Mouse (Mus musculus) regulatory T cell (primary cell): Measurements from ENCODE around the gene Tex26.

Source experiments
- in situ Hi-C: fragments of 300-600 bp; cut with MboI, MseI; formaldehyde crosslinking; loops from one replicate; pipeline ENCODE4 v1.15.1; 2025; ENCODE audit warnings: high pct_unique_total_duplicates

Tex26 gene

GRCm38 (mm10) chr5:149488360-149489021 is 49.0 kb downstream of the Tex26 start:
- in situ Hi-C loops: no loop called here

GRCm38 (mm10) chr5:149489136-149489535 is 49.7 kb downstream of the Tex26 start:
- in situ Hi-C loops: no loop called here

GRCm38 (mm10) chr5:149490275-149490674 is 50.8 kb downstream of the Tex26 start:
- in situ Hi-C loops: no loop called here

- in situ Hi-C loops: no loop called here
These were observed 56.2 kb downstream of the Tex26 start for GRCm38 (mm10) chr5:149495655-149496054.

- in situ Hi-C loops: no loop called here
These were observed 57.1 kb downstream of the Tex26 start for GRCm38 (mm10) chr5:149496401-149497066.

GRCm38 (mm10) chr5:149499936-149500335 is 60.5 kb downstream of the Tex26 start:
- in situ Hi-C loops: no loop called here

- in situ Hi-C loops: no loop called here
These were observed 64.1 kb downstream of the Tex26 start for GRCm38 (mm10) chr5:149503423-149504175.

- in situ Hi-C loops: no loop called here
These were observed 65.5 kb downstream of the Tex26 start for GRCm38 (mm10) chr5:149504985-149505384.

GRCm38 (mm10) chr5:149506033-149506432 is 66.6 kb downstream of the Tex26 start:
- in situ Hi-C loops: no loop called here

- in situ Hi-C loops: no loop called here
These were observed 68.9 kb downstream of the Tex26 start for GRCm38 (mm10) chr5:149508094-149509029.

- in situ Hi-C loops: no loop called here
These were observed 70.9 kb downstream of the Tex26 start for GRCm38 (mm10) chr5:149510323-149510722.

GRCm38 (mm10) chr5:149512695-149513094 is 73.2 kb downstream of the Tex26 start:
- in situ Hi-C loops: no loop called here

- in situ Hi-C loops: no loop called here
These were observed 74.1 kb downstream of the Tex26 start for GRCm38 (mm10) chr5:149513438-149514086.

- in situ Hi-C loops: no loop called here
These were observed 74.7 kb downstream of the Tex26 start for GRCm38 (mm10) chr5:149514087-149514671.

- in situ Hi-C loops: no loop called here
These were observed 75.4 kb downstream of the Tex26 start for GRCm38 (mm10) chr5:149514890-149515289.

GRCm38 (mm10) chr5:149517116-149517515 is 77.7 kb downstream of the Tex26 start:
- in situ Hi-C loops: no loop called here
